Mouse (Mus musculus) erythroblast, embryonic 14.5 days (primary cell): ENCODE data around the gene Usp3.

ENCODE experiments used
- GATA1 ChIP-seq: IDR thresholded peaks from 2 replicates; pipeline ENCODE4 v1.6.1; 2012; ENCODE audit warnings: low read length, inconsistent platforms, mixed read lengths
- TAL1 ChIP-seq: IDR thresholded peaks from 3 replicates; pipeline ENCODE4 v1.6.1; 2012; ENCODE audit warnings: low read length, inconsistent platforms, mixed read lengths

DNA sequence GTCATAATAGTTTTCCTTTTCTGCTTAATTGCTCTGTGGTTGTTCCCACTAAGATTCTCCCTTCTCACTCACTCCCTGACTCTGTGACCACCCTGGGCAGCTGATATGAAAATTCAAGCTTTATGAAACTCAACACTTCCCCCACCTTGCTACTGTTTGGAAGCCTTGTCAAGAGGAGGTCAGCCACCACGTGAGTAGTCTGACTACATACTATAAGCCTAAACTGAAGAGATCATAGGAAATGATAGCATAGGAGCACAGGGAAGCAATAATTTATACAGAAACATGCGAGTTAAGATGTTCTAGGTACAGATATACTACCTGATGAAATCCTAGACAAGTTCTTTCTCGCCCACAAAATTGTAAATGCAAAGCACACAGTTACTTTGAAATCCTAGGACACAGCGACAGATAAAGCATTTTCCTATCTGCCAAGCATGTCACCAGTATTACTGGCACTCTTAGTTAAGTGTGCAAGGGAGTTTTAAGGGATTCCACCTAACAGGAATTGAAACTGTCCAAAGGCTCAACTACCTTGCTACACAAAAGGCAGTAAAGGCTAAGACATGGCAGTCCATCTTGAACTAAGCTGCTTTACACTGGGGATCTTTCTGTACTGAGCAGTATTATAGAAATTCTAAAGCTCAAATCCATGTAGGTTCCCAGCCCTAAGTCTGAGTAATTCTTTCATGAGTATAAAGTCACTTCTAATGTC lies 20.8 kb downstream of the Usp3 start:
- TF ChIP-seq GATA1 (no peak), TAL1 (no peak)
